Comparison of ENCODE assay signal across 8 mouse cellular contexts in genomic region chr4:117494911-117495501, GRCm38 (mm10). TPM values are rescaled to one million over a fixed set of nuclear protein-coding genes. Genes with fewer than 3 reads are reported as not detected.
A peak's percentile ranks its signal among the peaks of the same experiment; 100 is the strongest.
DNase-seq lines count a peak whose midpoint lies in the region; ATAC-seq and TF ChIP-seq lines count a peak whose summit lies in the region.

No protein-coding gene starts in this region.

- WGBS in forebrain, embryonic 14.5 days: 1% methylated on average over 45 of the region's 47 CpGs
- 0% methylated on average over 43 of the region's 47 CpGs for WGBS in hindbrain, postnatal 0 days
- 2% methylated on average over 47 of the region's 47 CpGs for WGBS in liver, postnatal 0 days (ENCODE audit: insufficient replicate concordance)
- under 1% methylated on average over 47 of the region's 47 CpGs for WGBS in small intestine, adult 2 months

- no peaks in the 10 kb centered on the region for H3K9me3 ChIP-seq in forebrain, embryonic 14.5 days (replicated peaks; ENCODE audit: control insufficient read depth, low read length)
- no peaks in the 10 kb centered on the region for H3K9me3 ChIP-seq in hindbrain, postnatal 0 days (ENCODE audit: low read length)
- no peaks in the 10 kb centered on the region for H3K9me3 ChIP-seq in liver, postnatal 0 days (ENCODE audit: low read length)

- no peak for TF ChIP-seq POLR2A in small intestine, adult 2 months (IDR thresholded peaks at IDR 0.05; ENCODE audit: low read depth, low read length)

- ATAC-seq in forebrain, embryonic 14.5 days: peak; percentile 7; the same call in 1 of the 2 replicates
- peak; percentile 30; the same call in 1 of the 2 replicates for ATAC-seq in hindbrain, postnatal 0 days
- peak; percentile 48 for ATAC-seq in liver, postnatal 0 days
- no peak for ATAC-seq in monocyte, adult 5-6 weeks (replicated peaks; ENCODE audit: insufficient number of reproducible peaks, low FRiP score, low TSS enrichment, poor library complexity, severe bottlenecking)

- TF ChIP-seq EP300 in liver, postnatal 0 days (IDR thresholded peaks at IDR 0.05; ENCODE audit: low read depth): no peak

- peak; percentile 22 to 29 for DNase-seq in cerebellum, postnatal 25 days
- DNase-seq in cerebellum, adult 11-12 months: no peak
- peak; percentile 72 for DNase-seq in ZHBTc4 (ENCODE audit: low read depth, low spot score)
- no peak for DNase-seq in forebrain, embryonic 14.5 days (ENCODE audit: low spot score)
- DNase-seq in hindbrain, postnatal 0 days (ENCODE audit: low spot score): peak; percentile 19
- peak; percentile 44 for DNase-seq in liver, postnatal 0 days

- H3K4me1 ChIP-seq in forebrain, embryonic 14.5 days (ENCODE audit: control insufficient read depth, insufficient read depth, low read length): peaks cover 13% of the 10 kb centered on the region
- peaks cover 4% of the 10 kb centered on the region; the same call in 1 of the 2 replicates for H3K4me1 ChIP-seq in hindbrain, postnatal 0 days (ENCODE audit: insufficient read depth, low read length)
- peaks cover 25% of the 10 kb centered on the region for H3K4me1 ChIP-seq in liver, postnatal 0 days (ENCODE audit: insufficient read depth)
- peaks cover 19% of the 10 kb centered on the region for H3K4me1 ChIP-seq in small intestine, adult 2 months (ENCODE audit: control insufficient read depth, insufficient read depth, insufficient read length, low read length)

- H3K4me3 ChIP-seq in forebrain, embryonic 14.5 days (ENCODE audit: low read depth, low read length): peak overlapping the region; percentile 39
- peak overlapping the region; percentile 44 for H3K4me3 ChIP-seq in hindbrain, postnatal 0 days (ENCODE audit: low read length)
- H3K4me3 ChIP-seq in liver, postnatal 0 days (ENCODE audit: low read depth, low read length): peak overlapping the region; percentile 60
- peak overlapping the region; percentile 50 for H3K4me3 ChIP-seq in small intestine, adult 2 months (ENCODE audit: low read depth, low read length)

- H3K27ac ChIP-seq in forebrain, embryonic 14.5 days (ENCODE audit: low read depth, low read length): peak overlapping the region; percentile 76
- peak overlapping the region; percentile 65 for H3K27ac ChIP-seq in hindbrain, postnatal 0 days
- H3K27ac ChIP-seq in liver, postnatal 0 days (ENCODE audit: low read depth): no peak overlapping the region
- H3K27ac ChIP-seq in small intestine, adult 2 months (ENCODE audit: insufficient read depth, low read depth, low read length): no peak overlapping the region

- no peak for TF ChIP-seq CTCF in hindbrain, postnatal 0 days (IDR thresholded peaks at IDR 0.05; ENCODE audit: low read depth)
- TF ChIP-seq CTCF in liver, postnatal 0 days (IDR thresholded peaks at IDR 0.05; ENCODE audit: low read depth): no peak
- no peak for TF ChIP-seq CTCF in small intestine, adult 2 months (IDR thresholded peaks at IDR 0.05; ENCODE audit: extremely low read depth, insufficient read length, insufficient replicate concordance, low read depth, low read length)

- peaks cover 35% of the 10 kb centered on the region for H3K27me3 ChIP-seq in forebrain, embryonic 14.5 days (replicated peaks; ENCODE audit: control insufficient read depth, insufficient read depth, low read length)
- peaks cover 30% of the 10 kb centered on the region for H3K27me3 ChIP-seq in hindbrain, postnatal 0 days (ENCODE audit: insufficient read depth, low read length)
- H3K27me3 ChIP-seq in liver, postnatal 0 days (ENCODE audit: insufficient read depth, low read length): peaks cover 76% of the 10 kb centered on the region
- H3K27me3 ChIP-seq in small intestine, adult 2 months (ENCODE audit: control insufficient read depth, insufficient read depth, low read length): peaks cover 65% of the 10 kb centered on the region

- no peaks in the 10 kb centered on the region for H3K36me3 ChIP-seq in forebrain, embryonic 14.5 days (ENCODE audit: control insufficient read depth, insufficient read depth, low read length)
- no peaks in the 10 kb centered on the region for H3K36me3 ChIP-seq in hindbrain, postnatal 0 days (ENCODE audit: insufficient read depth, low read length)
- H3K36me3 ChIP-seq in liver, postnatal 0 days (replicated peaks; ENCODE audit: insufficient read depth, low read length): no peaks in the 10 kb centered on the region
- no peaks in the 10 kb centered on the region for H3K36me3 ChIP-seq in small intestine, adult 2 months (ENCODE audit: control insufficient read depth, insufficient read depth, low read length)

- peak overlapping the region; percentile 64 for H3K9ac ChIP-seq in forebrain, embryonic 14.5 days (ENCODE audit: low read length)
- peak overlapping the region; percentile 42; the same call in 1 of the 2 replicates for H3K9ac ChIP-seq in hindbrain, postnatal 0 days (replicated peaks; ENCODE audit: low read length)
- peak overlapping the region; percentile 59 for H3K9ac ChIP-seq in liver, postnatal 0 days (replicated peaks)

- H3K4me2 ChIP-seq in forebrain, embryonic 14.5 days (ENCODE audit: low read length): peak overlapping the region; percentile 78
- peak overlapping the region; percentile 77 for H3K4me2 ChIP-seq in hindbrain, postnatal 0 days (ENCODE audit: low read depth, low read length)
- H3K4me2 ChIP-seq in liver, postnatal 0 days (ENCODE audit: low read depth, low read length): peak overlapping the region; percentile 94

RNA-seq across cellular contexts. Expression of gene Rnf220, which starts 1.8 kb away (rescaled TPM):
- polyA plus RNA-seq in forebrain, embryonic 14.5 days (2014; fragmentation: Nextera tagmentation; extraction: Ambion mirVana): 84.3 and 96.1 TPM in 2 replicates
- total RNA-seq in hindbrain, postnatal 0 days (2014; rRNA removed): 119 and 156 TPM in 2 replicates
- polyA plus RNA-seq in hindbrain, postnatal 0 days (2015; fragmentation: Nextera tagmentation; extraction: Ambion mirVana): 101 and 105 TPM in 2 replicates
- 17.3 and 18.7 TPM in 2 replicates for polyA plus RNA-seq in liver, postnatal 0 days (2015; fragmentation: Nextera tagmentation; extraction: Ambion mirVana)
- 40.6 and 73.9 TPM in 2 replicates for polyA plus RNA-seq in small intestine, adult 2 months (2012; rRNA removed)
- 106 to 139 TPM (median 116 TPM) in 3 replicates for total RNA-seq in monocyte, adult 5-6 weeks (2017)

RNA-seq across cellular contexts. Expression of gene Eri3, which starts 55.2 kb away (rescaled TPM):
- polyA plus RNA-seq in forebrain, embryonic 14.5 days (2014; fragmentation: Nextera tagmentation; extraction: Ambion mirVana): 225 and 247 TPM in 2 replicates
- total RNA-seq in hindbrain, postnatal 0 days (2014; rRNA removed): 263 and 267 TPM in 2 replicates
- polyA plus RNA-seq in hindbrain, postnatal 0 days (2015; fragmentation: Nextera tagmentation; extraction: Ambion mirVana): 277 and 295 TPM in 2 replicates
- 27.8 and 30.5 TPM in 2 replicates for polyA plus RNA-seq in liver, postnatal 0 days (2015; fragmentation: Nextera tagmentation; extraction: Ambion mirVana)
- 36.2 and 59.2 TPM in 2 replicates for polyA plus RNA-seq in small intestine, adult 2 months (2012; rRNA removed)
- total RNA-seq in monocyte, adult 5-6 weeks (2017): 10.0 to 57.7 TPM (median 14.9 TPM) in 3 replicates

Comparison
In these comparisons a context has a peak if more than half of its experiments do, and no peak if none do; other contexts are left out.
1. DNase-seq: peak in cerebellum, postnatal 25 days (2 of 2), ZHBTc4 (single experiment), hindbrain, postnatal 0 days (single experiment) and liver, postnatal 0 days (single experiment); none in cerebellum, adult 11-12 months (single experiment) and forebrain, embryonic 14.5 days (single experiment).
2. H3K27ac ChIP-seq: peak in forebrain, embryonic 14.5 days (single experiment) and hindbrain, postnatal 0 days (single experiment); none in liver, postnatal 0 days (single experiment) and small intestine, adult 2 months (single experiment).
3. Peak in every context shown above with its lines, with median percentiles within 50 percentile points of each other: H3K4me2 ChIP-seq, H3K4me3 ChIP-seq and H3K9ac ChIP-seq.